Mouse (Mus musculus): ENCODE data around the gene Car3.

Gene Car3

GRCm38 (mm10) chr3:14876325-14876918 is 13.1 kb downstream of the Car3 start:
- DNase-seq (ENCODE audit: low spot score in 2 of 2), result peak; percentile 73

DNA sequence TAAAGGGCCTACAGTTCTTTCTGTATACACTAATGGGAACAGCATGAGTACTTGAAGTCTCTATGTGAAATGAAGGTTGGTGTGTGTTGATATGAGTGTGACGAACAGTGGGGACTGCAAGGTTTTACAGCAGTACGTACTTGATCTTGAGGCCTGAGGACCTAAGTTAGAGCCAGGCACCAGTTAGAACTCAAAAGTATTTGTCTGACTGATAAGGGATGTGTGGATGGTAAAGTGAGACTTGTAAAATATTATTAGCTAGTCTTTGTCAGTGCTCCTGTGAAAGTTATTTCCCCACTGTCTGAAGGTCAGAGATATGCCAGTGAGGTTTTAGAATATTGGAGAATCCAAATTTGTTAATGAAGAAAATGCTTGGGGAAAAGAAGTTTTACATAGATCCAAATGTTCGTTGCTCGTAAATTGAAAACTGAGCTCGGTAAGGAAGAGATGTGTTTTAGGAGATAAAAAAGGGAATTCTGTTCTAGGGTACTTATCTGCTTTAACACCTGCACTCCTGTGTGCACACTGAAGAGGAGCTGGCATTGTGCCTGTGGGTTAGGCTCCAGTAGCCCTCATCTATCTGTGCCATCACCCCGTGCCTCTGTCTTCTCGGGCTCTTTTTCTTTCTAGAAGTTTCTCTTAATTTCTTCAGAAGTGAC is 14.1 kb downstream of the Car3 start:
- peak; percentile 45 to 73 for DNase-seq (ENCODE audit: low spot score in 2 of 2)

DNA sequence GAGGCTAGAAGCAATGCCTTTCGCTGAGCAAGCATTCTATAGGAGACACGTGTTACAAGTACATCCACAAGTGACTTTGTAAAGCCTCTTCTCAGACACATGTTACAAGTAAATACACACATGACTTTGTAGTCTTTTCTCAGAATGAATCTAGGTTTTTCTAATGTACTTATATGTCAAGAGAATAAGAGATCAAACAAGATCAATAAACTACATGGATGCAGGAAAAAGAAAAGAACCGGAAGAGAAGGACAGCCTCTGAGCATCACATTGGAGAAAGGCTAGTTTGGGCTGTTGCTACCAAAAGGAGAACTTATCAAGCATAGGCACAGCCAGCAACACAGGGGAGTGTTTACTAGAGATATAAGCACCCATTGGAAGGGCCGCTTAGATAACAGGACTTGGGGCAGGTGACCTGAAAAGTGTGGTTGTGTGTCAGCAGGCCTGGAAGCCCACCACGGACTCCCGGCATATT is 15.5 kb downstream of the Car3 start:
- peak; percentile 36 to 60 for DNase-seq (ENCODE audit: low spot score in 2 of 2)

DNA sequence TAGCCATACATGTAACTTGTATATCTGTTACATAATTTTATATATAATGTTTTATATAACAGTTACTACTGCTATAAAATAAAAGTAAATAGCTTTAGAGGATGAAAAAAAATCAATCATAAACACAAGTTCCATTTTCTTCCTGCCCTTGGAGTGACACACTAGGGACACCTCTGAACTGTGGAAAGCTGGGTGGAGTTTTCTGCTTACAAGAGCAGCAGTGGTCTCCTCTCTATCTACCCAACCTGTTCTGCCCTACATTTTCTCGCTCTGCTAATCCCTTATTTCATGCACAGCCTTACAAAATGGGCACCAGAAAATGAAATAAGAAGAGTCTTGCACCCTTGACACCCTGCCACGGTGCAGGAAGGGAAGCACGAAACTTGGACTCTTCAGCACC is 16.0 kb downstream of the Car3 start:
- DNase-seq (ENCODE audit: low spot score in 2 of 2), result no peak

- DNase-seq (ENCODE audit: low spot score in 2 of 2), result peak; percentile 69 to 78
These were observed 17.0 kb downstream of the Car3 start for GRCm38 (mm10) chr3:14880277-14880676.

GRCm38 (mm10) chr3:14882005-14882404 is 18.7 kb downstream of the Car3 start:
- no peak for DNase-seq (ENCODE audit: low spot score in 2 of 2)

DNA sequence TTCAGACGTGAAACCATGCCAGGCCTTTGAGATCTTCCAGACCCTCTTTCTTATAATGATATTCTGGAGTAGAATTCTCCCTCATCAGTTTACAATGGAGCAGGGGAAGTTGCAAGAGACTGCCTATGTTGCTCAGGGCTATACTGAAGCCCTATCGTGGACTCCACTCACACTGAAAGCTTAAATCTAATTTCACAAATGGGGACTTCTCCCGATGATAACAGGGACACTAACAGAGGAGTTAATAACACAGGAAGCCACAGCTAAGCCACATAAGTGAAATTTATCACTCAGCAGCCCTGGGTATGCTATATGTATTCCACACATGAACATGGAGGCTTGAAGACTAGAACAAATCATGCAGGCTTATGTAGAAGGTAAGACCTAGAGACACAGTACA is 19.4 kb downstream of the Car3 start:
- DNase-seq (ENCODE audit: low spot score in 2 of 2), result no peak

- DNase-seq (ENCODE audit: low spot score in 2 of 2), result no peak
These were observed 21.5 kb downstream of the Car3 start for GRCm38 (mm10) chr3:14884826-14885225.

GRCm38 (mm10) chr3:14886102-14887098 is 23.1 kb downstream of the Car3 start, which contains the start of gene Car2:
TSS of gene Car2 (plus strand) at chr3:14886273.
- peak; percentile 62 to 68 for DNase-seq (ENCODE audit: low spot score in 2 of 2)

DNA sequence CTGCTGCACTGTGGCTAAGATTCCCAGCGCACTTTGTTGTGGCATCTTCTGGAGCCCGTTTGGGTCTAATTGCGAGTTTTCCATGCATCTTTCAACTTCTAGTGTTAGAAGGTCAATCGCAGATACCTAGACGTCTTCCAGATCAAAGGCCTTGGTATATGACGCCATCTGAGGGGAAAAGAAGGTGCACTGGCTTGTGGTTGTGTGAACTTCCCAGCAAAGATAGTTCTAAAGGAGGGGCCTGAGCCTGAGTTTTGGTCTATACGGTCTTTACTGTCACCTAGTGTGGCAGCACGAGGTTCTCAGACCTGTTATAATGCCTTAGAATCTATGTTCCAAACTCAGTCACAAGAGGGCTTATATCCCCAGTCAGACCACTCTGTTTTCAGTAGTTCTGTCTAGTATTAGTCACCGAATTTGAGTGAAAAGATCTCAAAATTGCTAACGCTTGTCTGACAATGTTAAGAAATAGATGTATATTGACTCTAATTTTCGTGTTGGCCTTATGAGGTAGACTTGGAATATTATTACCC is 23.9 kb downstream of the Car3 start:
- DNase-seq (ENCODE audit: low spot score in 2 of 2), result no peak

DNA sequence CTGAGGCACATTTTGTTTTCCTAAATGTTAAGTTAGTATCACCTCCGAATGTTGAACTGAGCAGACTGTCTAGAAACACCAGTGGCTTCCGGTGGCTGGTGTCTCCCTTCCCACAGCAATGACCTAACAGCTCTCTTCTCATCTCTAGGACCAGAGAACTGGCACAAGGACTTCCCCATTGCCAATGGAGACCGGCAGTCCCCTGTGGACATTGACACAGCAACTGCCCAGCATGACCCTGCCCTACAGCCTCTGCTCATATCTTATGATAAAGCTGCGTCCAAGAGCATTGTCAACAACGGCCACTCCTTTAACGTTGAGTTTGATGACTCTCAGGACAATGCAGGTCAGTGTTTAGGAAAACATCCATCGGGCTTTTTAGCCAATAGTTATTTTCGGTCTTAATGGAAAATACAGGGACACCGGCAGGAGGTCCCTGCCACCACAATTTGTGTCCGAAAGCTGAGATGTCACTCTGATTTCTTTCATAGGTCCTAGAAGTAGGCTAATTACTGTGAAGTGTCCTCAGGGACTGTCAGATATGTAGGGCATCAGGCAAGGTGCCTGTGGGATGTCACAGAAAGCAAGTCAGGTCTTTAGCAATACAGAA is 24.5 kb downstream of the Car3 start:
- DNase-seq (ENCODE audit: low spot score in 2 of 2), result no peak

DNA sequence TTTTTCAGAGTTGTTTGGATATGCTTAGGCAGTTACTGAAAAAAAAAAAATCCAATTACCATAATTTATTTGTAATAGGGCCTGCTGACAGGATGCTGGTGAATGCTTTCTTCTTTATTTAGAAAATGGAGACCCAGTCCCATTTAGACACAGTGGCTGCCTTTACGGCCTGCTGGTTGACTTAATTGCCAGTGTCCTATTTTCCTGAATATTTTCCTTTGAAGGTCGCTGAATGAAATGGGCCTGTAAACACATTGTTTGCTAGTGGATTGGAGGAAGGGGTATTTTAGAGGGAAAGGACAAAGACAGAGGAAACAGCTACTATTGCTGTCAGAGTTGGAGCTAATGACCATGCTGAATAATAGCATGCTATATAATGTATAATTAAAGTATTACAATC is 25.2 kb downstream of the Car3 start:
- no peak for DNase-seq (ENCODE audit: low spot score in 2 of 2)

- no peak for DNase-seq (ENCODE audit: low spot score in 2 of 2)
These were observed 25.8 kb downstream of the Car3 start for GRCm38 (mm10) chr3:14889085-14889484.

DNA sequence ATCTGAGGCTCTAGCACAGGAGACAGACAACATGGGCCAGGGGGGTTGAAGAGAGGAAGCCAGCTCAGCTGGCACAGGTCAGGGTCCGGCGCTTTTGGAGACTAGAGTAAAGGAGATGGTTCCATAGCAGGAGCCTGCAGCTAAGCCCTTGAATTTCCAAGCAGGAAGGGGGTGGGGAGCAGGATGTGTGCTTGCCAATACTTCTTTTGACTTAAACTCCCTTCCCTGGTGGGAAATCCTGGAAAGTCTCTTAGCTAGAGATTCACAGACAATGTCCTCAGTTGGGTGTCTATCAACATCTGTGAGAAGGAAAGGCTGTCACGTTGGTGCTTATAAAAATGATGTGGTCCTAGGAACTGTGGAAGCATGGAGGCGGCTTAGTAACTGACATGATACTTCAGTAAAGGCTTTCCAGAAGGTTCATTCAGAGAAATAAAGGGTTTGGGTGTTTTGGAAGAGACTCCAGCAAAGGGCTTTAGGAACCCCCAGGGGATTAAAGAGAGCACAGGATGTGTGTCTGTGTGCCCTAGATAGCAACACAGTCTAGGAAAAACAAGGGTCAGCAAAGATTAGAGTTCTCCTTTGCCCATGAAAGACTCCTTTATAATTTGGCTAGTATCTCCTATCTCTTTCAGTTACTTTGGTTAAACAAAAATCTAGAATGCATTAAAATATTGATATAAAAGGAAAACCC is 26.6 kb downstream of the Car3 start:
- DNase-seq (ENCODE audit: low spot score in 2 of 2), result no peak

DNA sequence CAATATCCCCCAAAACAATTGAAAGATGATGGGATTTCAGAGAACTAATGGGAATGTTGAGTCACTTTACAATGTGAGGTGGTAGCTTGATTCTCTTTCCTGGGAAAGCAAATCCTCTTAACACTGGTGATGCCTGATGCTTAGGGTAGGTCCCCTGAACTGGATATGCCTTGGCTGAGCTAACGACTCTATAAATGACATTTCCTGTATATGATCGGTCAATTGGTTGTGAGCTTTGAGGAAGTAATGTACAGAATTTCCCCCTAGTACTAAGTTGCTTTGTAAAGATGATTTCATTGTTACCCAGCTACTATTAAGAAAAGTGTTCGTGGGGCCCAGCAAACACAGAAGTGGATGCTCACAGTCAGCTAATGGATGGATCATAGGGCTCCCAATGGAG is 29.7 kb downstream of the Car3 start:
- DNase-seq (ENCODE audit: low spot score in 2 of 2), result no peak

GRCm38 (mm10) chr3:14893700-14894099 is 30.4 kb downstream of the Car3 start:
- no peak for DNase-seq (ENCODE audit: low spot score in 2 of 2)

GRCm38 (mm10) chr3:14895333-14895732 is 32.0 kb downstream of the Car3 start:
- no peak for DNase-seq (ENCODE audit: low spot score in 2 of 2)

GRCm38 (mm10) chr3:14897770-14898169 is 34.5 kb downstream of the Car3 start:
- DNase-seq (ENCODE audit: low spot score in 2 of 2), result no peak

DNA sequence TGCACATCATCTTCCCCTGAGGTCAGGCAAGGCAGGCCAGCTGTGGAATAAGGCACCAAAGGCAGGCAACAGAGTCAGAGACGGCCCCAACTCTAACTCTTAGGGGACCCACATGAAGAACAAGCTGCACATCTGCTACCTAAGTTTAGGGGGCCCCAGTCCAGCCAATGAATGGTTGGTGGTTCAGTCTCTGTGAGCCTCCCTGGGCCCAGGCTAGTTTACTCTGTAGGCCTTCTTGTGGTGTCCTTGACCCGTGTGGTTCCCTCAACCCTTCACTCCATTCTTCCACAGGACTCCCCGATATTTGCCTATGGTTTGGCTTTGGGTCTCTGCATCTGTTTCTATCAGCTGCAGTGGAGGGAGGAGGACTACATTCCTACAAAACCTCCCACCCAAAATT is 40.1 kb downstream of the Car3 start:
- no peak for DNase-seq (ENCODE audit: low spot score in 2 of 2)

- no peak for DNase-seq (ENCODE audit: low spot score in 2 of 2)
These were observed 40.9 kb downstream of the Car3 start for GRCm38 (mm10) chr3:14904165-14904564.

DNA sequence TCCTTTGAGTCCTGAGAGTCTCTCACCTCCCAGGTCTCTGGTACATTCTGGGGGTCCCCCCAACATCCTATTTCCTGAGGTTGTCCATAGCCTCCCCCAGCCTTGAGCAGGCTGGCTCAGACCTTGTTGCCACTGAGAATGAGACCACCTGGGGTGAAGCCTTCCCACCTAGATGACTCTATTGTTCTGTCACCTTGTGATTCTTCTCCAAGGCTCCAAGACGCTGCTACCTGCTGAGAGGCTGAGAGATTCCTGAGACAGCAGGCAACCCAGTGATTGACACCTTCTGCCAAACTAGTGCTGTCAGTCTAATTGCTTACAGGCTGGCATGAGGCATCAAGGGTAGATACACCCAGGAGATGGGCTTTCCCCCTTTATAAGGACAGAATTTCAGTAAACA is 44.0 kb downstream of the Car3 start:
- DNase-seq (ENCODE audit: low spot score in 2 of 2), result no peak
